Mouse (Mus musculus) lung, postnatal 0 days (tissue): ENCODE results near the gene Wbp1.

Experiments
- CTCF ChIP-seq: IDR thresholded peaks from 2 replicates; pipeline ENCODE4 v1.5.1; 2016; ENCODE audit warnings: antibody characterized with exemption, mild to moderate bottlenecking
- EP300 ChIP-seq: IDR thresholded peaks from 2 replicates; pipeline ENCODE4 v1.6.1; 2016; ENCODE audit warnings: antibody characterized with exemption, mild to moderate bottlenecking, control low read depth

DNA sequence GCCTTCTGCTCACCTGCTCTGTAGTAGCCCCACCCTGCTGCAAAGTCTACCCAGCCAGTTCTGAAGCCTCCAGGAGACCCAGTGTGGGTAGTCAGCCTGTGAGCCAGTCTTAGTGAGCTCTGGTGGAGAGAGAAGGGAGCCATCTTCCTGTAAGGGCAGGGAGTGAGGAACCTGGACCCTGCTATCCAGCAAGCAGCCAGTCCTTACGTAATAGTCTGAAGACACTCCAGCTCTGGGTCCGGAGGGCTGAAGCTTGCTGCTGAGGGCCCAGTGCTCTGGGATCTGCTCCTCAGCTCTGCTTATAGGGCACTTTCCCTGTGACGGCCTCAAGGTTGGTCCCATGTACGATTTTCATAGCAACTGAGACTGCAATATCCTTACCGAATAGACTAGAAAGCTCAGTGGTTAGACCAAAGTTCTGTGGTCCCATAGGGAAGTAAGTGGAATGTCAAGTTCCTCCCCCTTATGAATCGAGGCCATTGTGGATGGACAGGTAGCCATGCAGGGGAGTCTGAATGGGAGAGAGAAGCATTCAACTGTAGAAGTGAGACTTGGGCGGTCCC, 13.7 kb upstream of the Wbp1 start, which contains the start of gene Rtkn:
- TF ChIP-seq CTCF (no peak), EP300 (no peak)
